Mouse (Mus musculus) embryo, embryonic 11.5 days (tissue): ENCODE data around the gene Ifit1bl1.

Source experiments
- DNase-seq: peaks from one replicate; pipeline ENCODE4 v3.0.0-alpha.2; 2012; ENCODE audit warnings: low read depth, low spot score

Ifit1bl1 gene

GRCm38 (mm10) chr19:34546211-34546610 is 55.5 kb downstream of the Ifit1bl1 start:
- DNase-seq = no peak
